Mouse (Mus musculus): ENCODE results near the gene Clba1. TPM values are rescaled to one million over a fixed set of nuclear protein-coding genes. Genes with fewer than 3 reads are reported as not detected.

The Clba1 gene
- polyA plus RNA-seq, 1 experiment: 77.8 TPM

DNA sequence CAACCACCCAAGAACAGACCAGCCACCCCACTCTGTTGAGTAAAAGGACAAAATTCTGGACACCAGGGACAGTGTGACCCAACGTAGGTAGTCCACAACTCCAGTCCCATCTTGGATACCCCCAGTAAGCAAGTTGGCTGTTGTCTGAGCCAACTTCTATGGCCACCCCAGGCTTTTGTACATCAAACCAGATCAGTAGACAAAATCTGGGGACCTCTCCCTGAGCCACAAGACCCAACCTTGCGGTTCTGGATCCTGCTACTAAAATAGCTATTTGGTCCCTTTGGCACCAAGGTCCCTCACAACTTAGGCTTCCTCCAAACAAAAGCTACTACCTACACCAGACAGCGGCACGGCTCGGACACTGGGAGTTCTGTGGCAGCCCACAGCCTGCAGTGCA, 13.7 kb upstream of the Clba1 start:
- H3K27ac ChIP-seq (ENCODE audit: control insufficient read depth, insufficient read depth, low read depth, low read length): no peak overlapping the region
- no peaks in the 10 kb centered on the region for H3K36me3 ChIP-seq (ENCODE audit: control insufficient read depth, insufficient read depth, low read length)
- TF ChIP-seq POLR2A (IDR thresholded peaks at IDR 0.05; ENCODE audit: control insufficient read depth, low read depth, low read length) (no peak), CTCF (IDR thresholded peaks at IDR 0.05; ENCODE audit: control insufficient read depth, insufficient read depth, insufficient replicate concordance, low read depth, low read length) (no peak)
- no peak overlapping the region for H3K4me3 ChIP-seq (ENCODE audit: control insufficient read depth, low read depth, low read length)
- no peaks in the 10 kb centered on the region for H3K4me1 ChIP-seq (ENCODE audit: control insufficient read depth, insufficient read depth, low read length)
- H3K27me3 ChIP-seq (ENCODE audit: control insufficient read depth, insufficient read depth, low read length): no peaks in the 10 kb centered on the region

DNA sequence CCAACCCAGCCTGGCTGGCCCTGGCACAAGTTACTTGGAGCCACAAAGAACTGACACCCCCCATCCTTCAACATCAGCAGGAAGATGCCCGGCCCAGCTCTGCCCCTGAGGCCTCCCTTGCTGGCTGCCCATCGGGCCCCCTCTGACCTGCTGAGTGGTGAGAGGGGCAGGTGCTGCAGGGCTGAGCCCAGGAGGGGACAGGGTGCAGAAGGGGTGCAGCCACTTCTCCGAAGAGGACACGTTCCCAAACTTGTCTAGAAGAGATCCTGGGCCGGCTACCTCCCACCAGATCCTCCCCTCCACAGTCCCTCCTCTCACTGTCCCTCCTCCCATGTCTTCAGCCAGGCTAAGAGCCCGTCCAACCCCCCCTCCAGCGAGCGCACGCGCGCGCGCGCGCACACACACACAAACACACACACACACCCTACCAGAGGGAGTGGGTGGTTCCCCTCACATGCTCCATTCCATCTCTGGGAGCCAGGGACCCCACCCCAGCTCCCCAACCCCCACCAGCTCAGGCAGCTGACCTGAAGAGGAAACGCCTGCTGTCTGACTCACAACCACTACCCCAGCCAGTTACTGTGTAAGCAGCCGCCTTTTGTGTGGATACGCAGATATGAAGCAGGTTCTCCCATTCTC, 13.2 kb upstream of the Clba1 start:
- no peaks in the 10 kb centered on the region for H3K36me3 ChIP-seq (ENCODE audit: control insufficient read depth, insufficient read depth, low read length)
- H3K27ac ChIP-seq (ENCODE audit: control insufficient read depth, insufficient read depth, low read depth, low read length): no peak overlapping the region
- no peak overlapping the region for H3K4me3 ChIP-seq (ENCODE audit: control insufficient read depth, low read depth, low read length)
- no peaks in the 10 kb centered on the region for H3K4me1 ChIP-seq (ENCODE audit: control insufficient read depth, insufficient read depth, low read length)
- TF ChIP-seq POLR2A (IDR thresholded peaks at IDR 0.05; ENCODE audit: control insufficient read depth, low read depth, low read length): no peak
- TF ChIP-seq CTCF (IDR thresholded peaks at IDR 0.05; ENCODE audit: control insufficient read depth, insufficient read depth, insufficient replicate concordance, low read depth, low read length): no peak
- no peaks in the 10 kb centered on the region for H3K27me3 ChIP-seq (ENCODE audit: control insufficient read depth, insufficient read depth, low read length)

DNA sequence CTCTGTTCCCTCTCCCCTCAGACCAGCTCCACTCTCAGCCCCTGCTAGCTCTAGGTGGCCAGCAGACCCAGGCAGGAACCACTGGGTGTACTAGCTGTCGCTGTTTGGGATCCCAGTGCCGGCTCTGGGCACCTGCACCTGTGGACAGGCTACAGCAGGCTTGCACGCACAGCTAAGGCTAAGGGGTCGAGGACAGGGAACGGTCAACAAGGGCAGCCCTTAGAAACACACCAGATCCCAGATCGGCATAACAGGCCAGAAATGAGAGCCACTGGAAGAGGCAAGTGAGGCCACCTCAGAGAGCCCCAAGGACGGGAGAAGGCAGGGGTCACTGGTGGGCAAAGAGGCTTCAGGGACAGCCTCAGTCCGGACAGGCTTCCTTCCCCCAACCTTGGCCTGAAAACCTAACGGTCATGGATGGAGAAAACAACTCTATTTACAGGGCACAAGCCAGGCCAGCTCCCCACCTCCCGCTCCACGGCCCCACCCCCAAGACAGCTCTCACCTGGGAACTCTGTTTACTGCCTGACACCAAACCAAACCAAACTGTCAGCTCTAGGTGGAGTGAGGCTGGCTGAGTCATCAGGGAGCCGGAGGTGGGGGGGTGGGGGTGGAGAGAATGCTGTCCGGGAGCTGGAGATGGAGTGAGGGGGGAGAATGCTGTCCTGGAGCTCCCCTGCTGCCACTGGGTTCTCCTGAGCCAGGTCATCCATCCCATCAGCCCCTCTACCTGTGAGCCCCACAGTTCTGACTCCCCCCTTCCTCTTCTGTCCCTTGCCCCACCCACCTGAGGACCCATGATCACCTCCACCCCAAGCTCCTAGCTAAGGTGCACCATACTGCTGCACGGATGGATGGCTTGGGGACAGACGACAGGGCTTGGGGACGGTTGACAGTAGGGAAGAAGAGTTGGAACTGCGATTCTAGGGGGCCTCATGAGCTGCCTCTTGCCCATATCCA, 11.9 kb upstream of the Clba1 start:
- H3K4me1 ChIP-seq (ENCODE audit: control insufficient read depth, insufficient read depth, low read length): no peaks in the 10 kb centered on the region
- H3K4me3 ChIP-seq (ENCODE audit: control insufficient read depth, low read depth, low read length): no peak overlapping the region
- no peak overlapping the region for H3K27ac ChIP-seq (ENCODE audit: control insufficient read depth, insufficient read depth, low read depth, low read length)
- no peaks in the 10 kb centered on the region for H3K27me3 ChIP-seq (ENCODE audit: control insufficient read depth, insufficient read depth, low read length)
- TF ChIP-seq CTCF (IDR thresholded peaks at IDR 0.05; ENCODE audit: control insufficient read depth, insufficient read depth, insufficient replicate concordance, low read depth, low read length) (no peak), POLR2A (IDR thresholded peaks at IDR 0.05; ENCODE audit: control insufficient read depth, low read depth, low read length) (no peak)
- no peaks in the 10 kb centered on the region for H3K36me3 ChIP-seq (ENCODE audit: control insufficient read depth, insufficient read depth, low read length)

DNA sequence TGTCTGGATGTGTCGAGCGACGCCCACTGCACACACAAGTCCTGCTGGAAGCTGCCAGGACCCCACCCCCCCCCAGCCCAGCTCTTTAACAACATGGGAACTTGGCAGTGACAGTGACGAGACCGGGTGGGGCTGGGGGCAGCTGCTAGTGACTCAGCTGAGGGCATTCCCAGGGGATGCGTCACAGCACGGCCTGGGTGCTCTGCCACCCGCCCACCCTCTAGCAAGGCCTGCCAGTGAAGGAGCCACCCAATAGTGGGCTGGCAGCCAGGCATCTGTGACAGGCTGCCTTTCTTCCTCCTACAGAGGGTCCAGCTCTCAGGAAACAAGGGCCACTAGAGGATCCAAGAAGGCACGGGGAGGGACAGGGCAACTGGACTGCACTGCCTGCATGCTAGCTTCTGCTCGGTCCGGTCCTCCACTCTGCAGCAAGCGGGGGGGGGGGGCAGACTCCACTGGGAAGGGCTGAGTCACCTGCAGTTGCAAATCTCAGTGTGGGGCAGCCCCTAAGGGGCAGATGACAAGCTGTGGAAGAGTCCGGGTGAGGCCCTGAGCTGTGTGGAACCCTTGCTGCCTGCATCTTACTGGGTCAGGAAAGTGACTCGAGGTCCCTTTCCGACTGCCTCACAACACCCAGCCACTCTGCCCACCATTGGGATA, 10.9 kb upstream of the Clba1 start:
- H3K4me1 ChIP-seq (ENCODE audit: control insufficient read depth, insufficient read depth, low read length): no peaks in the 10 kb centered on the region; the same call in 1 of the 2 replicates
- no peaks in the 10 kb centered on the region for H3K27me3 ChIP-seq (ENCODE audit: control insufficient read depth, insufficient read depth, low read length)
- TF ChIP-seq CTCF (IDR thresholded peaks at IDR 0.05; ENCODE audit: control insufficient read depth, insufficient read depth, insufficient replicate concordance, low read depth, low read length) (no peak), POLR2A (IDR thresholded peaks at IDR 0.05; ENCODE audit: control insufficient read depth, low read depth, low read length) (no peak)

DNA sequence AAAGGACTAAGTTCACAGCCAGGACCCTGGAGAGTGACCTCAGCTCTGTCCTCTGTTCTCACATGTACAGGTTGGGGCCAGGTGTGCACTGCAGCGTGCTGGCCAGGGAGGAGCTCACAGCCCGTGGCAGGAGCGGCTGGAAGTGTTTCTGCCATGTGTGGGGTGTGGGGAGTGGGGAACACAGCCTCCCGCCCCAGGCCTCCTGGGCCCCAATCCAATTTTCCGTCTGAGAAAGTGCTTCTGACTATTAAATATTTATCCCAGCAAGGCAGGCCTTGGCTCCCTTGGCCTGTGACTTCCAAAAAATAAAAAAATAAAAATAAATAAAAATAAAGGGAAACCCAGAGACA, 10.4 kb upstream of the Clba1 start:
- Histone ChIP-seq H3K36me3 (ENCODE audit: control insufficient read depth, insufficient read depth, low read length) (no peaks in the 10 kb centered on the region), H3K4me3 (ENCODE audit: control insufficient read depth, low read depth, low read length) (no peak overlapping the region), H3K27ac (ENCODE audit: control insufficient read depth, insufficient read depth, low read depth, low read length) (no peak overlapping the region), H3K4me1 (ENCODE audit: control insufficient read depth, insufficient read depth, low read length) (no peaks in the 10 kb centered on the region; the same call in 1 of the 2 replicates), H3K27me3 (ENCODE audit: control insufficient read depth, insufficient read depth, low read length) (no peaks in the 10 kb centered on the region)
- TF ChIP-seq CTCF (IDR thresholded peaks at IDR 0.05; ENCODE audit: control insufficient read depth, insufficient read depth, insufficient replicate concordance, low read depth, low read length): no peak

More for the DNA sequence above, 10.9 kb upstream of the Clba1 start:
- Histone ChIP-seq H3K27ac (ENCODE audit: control insufficient read depth, insufficient read depth, low read depth, low read length) (no peak overlapping the region), H3K36me3 (ENCODE audit: control insufficient read depth, insufficient read depth, low read length) (no peaks in the 10 kb centered on the region), H3K4me3 (ENCODE audit: control insufficient read depth, low read depth, low read length) (no peak overlapping the region)

DNA sequence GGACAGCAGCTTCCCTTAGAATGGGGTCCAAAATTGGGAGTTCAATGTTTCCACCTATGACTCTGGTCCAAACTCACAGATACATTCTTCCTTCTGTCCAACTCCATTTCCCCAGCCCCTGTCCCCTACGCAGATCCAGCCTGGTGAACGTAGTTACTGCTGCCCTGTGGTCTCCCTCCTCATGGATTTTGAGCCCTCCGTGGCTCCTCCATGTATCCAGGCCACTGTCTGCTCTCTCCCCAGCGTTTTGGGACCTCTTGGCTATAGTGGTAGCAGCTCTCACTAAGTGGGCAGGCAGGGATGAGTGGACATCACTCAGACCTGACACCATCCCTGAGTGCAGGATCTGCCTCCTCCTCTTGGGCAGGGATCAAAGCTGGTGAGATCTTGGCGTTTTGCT, 10.0 kb upstream of the Clba1 start:
- H3K4me1 ChIP-seq (ENCODE audit: control insufficient read depth, insufficient read depth, low read length): no peaks in the 10 kb centered on the region; the same call in 1 of the 2 replicates
- H3K36me3 ChIP-seq (ENCODE audit: control insufficient read depth, insufficient read depth, low read length): no peaks in the 10 kb centered on the region
- no peak overlapping the region for H3K27ac ChIP-seq (ENCODE audit: control insufficient read depth, insufficient read depth, low read depth, low read length)
- TF ChIP-seq CTCF (IDR thresholded peaks at IDR 0.05; ENCODE audit: control insufficient read depth, insufficient read depth, insufficient replicate concordance, low read depth, low read length) (no peak), POLR2A (IDR thresholded peaks at IDR 0.05; ENCODE audit: control insufficient read depth, low read depth, low read length) (no peak)
- H3K27me3 ChIP-seq (ENCODE audit: control insufficient read depth, insufficient read depth, low read length): no peaks in the 10 kb centered on the region
- no peak overlapping the region for H3K4me3 ChIP-seq (ENCODE audit: control insufficient read depth, low read depth, low read length)

Data from testis, adult 2 months (tissue).